Mouse (Mus musculus): Measurements from ENCODE around the gene Wdr70. TPM values are rescaled to one million over a fixed set of nuclear protein-coding genes. Genes with fewer than 3 reads are reported as not detected.

Gene Wdr70
- polyA plus RNA-seq (2014; fragmentation: Illumina TruSeq; extraction: RNeasy Lipid Tissue Mini Kit (QIAGEN cat#74804); ENCODE audit: low read depth, low replicate concordance), result 21.8 TPM

DNA sequence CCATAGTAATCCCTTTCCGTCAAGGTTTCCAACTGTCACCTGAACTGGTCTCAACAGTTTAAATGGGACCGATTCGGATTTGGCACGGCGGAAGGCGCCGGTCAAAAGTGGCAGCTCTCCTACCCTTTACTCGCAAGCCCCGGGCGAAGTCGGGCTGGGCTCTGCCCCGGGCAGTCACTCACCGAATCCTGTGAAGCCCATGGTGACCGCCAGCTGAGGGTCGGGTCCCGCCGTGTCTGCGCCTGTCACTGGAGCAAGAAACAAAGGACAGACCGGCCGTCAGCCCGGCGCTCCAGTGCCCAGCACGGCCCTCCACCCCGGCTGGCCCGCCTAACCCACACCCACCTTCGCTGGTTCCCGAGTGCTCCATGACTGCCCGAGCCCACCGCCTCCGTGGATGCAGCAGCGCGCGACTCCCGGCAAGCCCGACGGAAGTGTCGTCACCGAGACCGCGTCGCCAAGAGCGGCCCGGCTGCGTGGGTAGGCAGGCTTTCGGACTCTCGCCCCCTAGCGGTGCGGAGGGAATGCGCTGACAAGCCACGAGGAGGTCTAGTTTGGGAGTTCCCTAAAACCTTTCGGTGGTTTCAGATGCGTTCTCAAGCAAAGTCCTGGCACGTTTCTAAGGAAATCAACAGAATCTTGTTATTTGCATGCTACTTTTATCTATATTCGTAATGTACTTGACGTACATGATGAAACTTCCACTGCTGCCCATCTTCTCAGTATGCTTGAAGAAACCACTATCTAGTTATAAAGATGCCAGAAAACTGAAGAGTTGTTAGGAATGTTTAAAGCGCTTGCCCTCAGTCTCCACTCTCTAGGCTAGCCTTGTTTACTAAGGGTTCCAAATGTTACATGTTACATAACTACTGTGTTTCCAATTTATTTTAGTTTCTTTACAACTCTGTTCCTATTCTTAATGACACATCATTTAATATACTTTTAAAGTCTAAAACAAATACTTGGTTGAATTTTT lies at the start of gene Wdr70:
TSS of gene Wdr70 (minus strand) at position 436 of the 976 bp plus-strand sequence.

GRCm38 (mm10) chr15:8108966-8109743 lies 10.1 kb upstream of the Wdr70 start, which contains the start of gene Nup155:
Gene Nup155 (plus strand): TSS chr15:8109273.

Other genes with a start within 250 kb of the Wdr70 start
- 24.5 TPM for gene Nup155, start 10.1 kb upstream of the Wdr70 start, polyA plus RNA-seq (2014; fragmentation: Illumina TruSeq; extraction: RNeasy Lipid Tissue Mini Kit (QIAGEN cat#74804); ENCODE audit: low read depth, low replicate concordance)
- 6.8 TPM for gene Cplane1, start 69.9 kb upstream of the Wdr70 start, polyA plus RNA-seq (2014; fragmentation: Illumina TruSeq; extraction: RNeasy Lipid Tissue Mini Kit (QIAGEN cat#74804); ENCODE audit: low read depth, low replicate concordance)

Data from sigmoid colon, adult 10 weeks (tissue).